Mouse (Mus musculus): Measurements from ENCODE around the gene Pou6f1. TPM values are rescaled to one million over a fixed set of nuclear protein-coding genes. Genes with fewer than 3 reads are reported as not detected.

Gene Pou6f1
- polyA plus RNA-seq, 1 experiment from 2014 or later, result 10.0 TPM

GRCm38 (mm10) chr15:100592817-100593216 lies 7.0 kb downstream of the Pou6f1 start:
- Histone ChIP-seq H3K9me3 (no peaks in the 10 kb centered on the region), H3K4me2 (replicated peaks) (no peak overlapping the region), H3K4me1 (no peaks in the 10 kb centered on the region), H3K27ac (no peak overlapping the region), H3K4me3 (no peak overlapping the region), H3K27me3 (peaks cover 5% of the 10 kb centered on the region), H3K9ac (no peak overlapping the region), H3K36me3 (peaks cover under 1% of the 10 kb centered on the region; the same call in 1 of the 2 replicates)
- ATAC-seq (ENCODE audit: low FRiP score, low read depth), result no peak
- 84% methylated on average over 6 of the region's 6 CpGs for WGBS

GRCm38 (mm10) chr15:100590436-100590835 lies 9.3 kb downstream of the Pou6f1 start:
- no peak overlapping the region for H3K9ac ChIP-seq
- H3K27me3 ChIP-seq, result no peaks in the 10 kb centered on the region
- no peak overlapping the region for H3K4me2 ChIP-seq (replicated peaks)
- no peak for ATAC-seq (ENCODE audit: low FRiP score, low read depth)
- no peaks in the 10 kb centered on the region for H3K4me1 ChIP-seq
- no peaks in the 10 kb centered on the region for H3K9me3 ChIP-seq
- WGBS, result 77% methylated on average over 8 of the region's 8 CpGs
- peaks cover 21% of the 10 kb centered on the region for H3K36me3 ChIP-seq
- no peak overlapping the region for H3K4me3 ChIP-seq
- H3K27ac ChIP-seq, result no peak overlapping the region

- Histone ChIP-seq H3K9me3 (no peaks in the 10 kb centered on the region), H3K27me3 (no peaks in the 10 kb centered on the region), H3K9ac (no peak overlapping the region), H3K4me2 (replicated peaks) (no peak overlapping the region), H3K36me3 (peaks cover 22% of the 10 kb centered on the region), H3K27ac (no peak overlapping the region), H3K4me3 (no peak overlapping the region), H3K4me1 (no peaks in the 10 kb centered on the region)
- ATAC-seq (ENCODE audit: low FRiP score, low read depth), result no peak
- WGBS, result 80% methylated on average over 6 of the region's 6 CpGs
Observed at GRCm38 (mm10) chr15:100588297-100588696, 11.5 kb downstream of the Pou6f1 start.

- peaks cover 22% of the 10 kb centered on the region for H3K36me3 ChIP-seq
- H3K4me3 ChIP-seq, result no peak overlapping the region
- no peaks in the 10 kb centered on the region for H3K27me3 ChIP-seq
- H3K4me2 ChIP-seq (replicated peaks), result no peak overlapping the region
- H3K9ac ChIP-seq, result no peak overlapping the region
- ATAC-seq (ENCODE audit: low FRiP score, low read depth), result no peak
- H3K27ac ChIP-seq, result no peak overlapping the region
- no peaks in the 10 kb centered on the region for H3K9me3 ChIP-seq
- H3K4me1 ChIP-seq, result no peaks in the 10 kb centered on the region
- 75% methylated on average over 4 of the region's 4 CpGs for WGBS
Observed at GRCm38 (mm10) chr15:100587166-100587565, 12.6 kb downstream of the Pou6f1 start.

GRCm38 (mm10) chr15:100585931-100586330 lies 13.9 kb downstream of the Pou6f1 start:
- H3K9ac ChIP-seq, result no peak overlapping the region
- no peaks in the 10 kb centered on the region for H3K27me3 ChIP-seq
- H3K4me1 ChIP-seq, result no peaks in the 10 kb centered on the region
- H3K9me3 ChIP-seq, result no peaks in the 10 kb centered on the region
- peaks cover 22% of the 10 kb centered on the region for H3K36me3 ChIP-seq
- no peak overlapping the region for H3K4me2 ChIP-seq (replicated peaks)
- no peak overlapping the region for H3K27ac ChIP-seq
- H3K4me3 ChIP-seq, result no peak overlapping the region
- 92% methylated on average over 16 of the region's 16 CpGs for WGBS
- ATAC-seq (ENCODE audit: low FRiP score, low read depth), result no peak

GRCm38 (mm10) chr15:100580108-100580507 lies 19.7 kb downstream of the Pou6f1 start:
- Histone ChIP-seq H3K4me2 (replicated peaks) (no peak overlapping the region), H3K36me3 (peaks cover 25% of the 10 kb centered on the region), H3K27me3 (no peaks in the 10 kb centered on the region), H3K4me3 (no peak overlapping the region), H3K27ac (no peak overlapping the region), H3K9me3 (no peaks in the 10 kb centered on the region), H3K9ac (no peak overlapping the region), H3K4me1 (no peaks in the 10 kb centered on the region)
- no peak for ATAC-seq (ENCODE audit: low FRiP score, low read depth)
- 87% methylated on average over 10 of the region's 10 CpGs for WGBS

GRCm38 (mm10) chr15:100577972-100578371 lies 21.8 kb downstream of the Pou6f1 start:
- H3K4me3 ChIP-seq, result no peak overlapping the region
- ATAC-seq (ENCODE audit: low FRiP score, low read depth), result no peak
- peaks cover 25% of the 10 kb centered on the region for H3K36me3 ChIP-seq
- no peaks in the 10 kb centered on the region for H3K27me3 ChIP-seq
- H3K4me2 ChIP-seq (replicated peaks), result no peak overlapping the region
- H3K27ac ChIP-seq, result no peak overlapping the region
- H3K9me3 ChIP-seq, result no peaks in the 10 kb centered on the region
- no peak overlapping the region for H3K9ac ChIP-seq
- peaks cover 18% of the 10 kb centered on the region for H3K4me1 ChIP-seq
- 83% methylated on average over 16 of the region's 16 CpGs for WGBS

GRCm38 (mm10) chr15:100576810-100577209 lies 23.0 kb downstream of the Pou6f1 start:
- H3K4me1 ChIP-seq, result peaks cover 18% of the 10 kb centered on the region
- H3K9ac ChIP-seq, result no peak overlapping the region
- no peak overlapping the region for H3K4me3 ChIP-seq
- H3K36me3 ChIP-seq, result peaks cover 25% of the 10 kb centered on the region
- ATAC-seq (ENCODE audit: low FRiP score, low read depth), result no peak
- WGBS, result 83% methylated on average over 6 of the region's 6 CpGs
- H3K27me3 ChIP-seq, result no peaks in the 10 kb centered on the region
- no peak overlapping the region for H3K4me2 ChIP-seq (replicated peaks)
- H3K9me3 ChIP-seq, result no peaks in the 10 kb centered on the region
- H3K27ac ChIP-seq, result no peak overlapping the region

GRCm38 (mm10) chr15:100576392-100576791 lies 23.4 kb downstream of the Pou6f1 start:
- H3K9ac ChIP-seq, result no peak overlapping the region
- WGBS, result 88% methylated on average over 6 of the region's 6 CpGs
- H3K27me3 ChIP-seq, result no peaks in the 10 kb centered on the region
- no peak overlapping the region for H3K27ac ChIP-seq
- no peak overlapping the region for H3K4me3 ChIP-seq
- no peak for ATAC-seq (ENCODE audit: low FRiP score, low read depth)
- H3K4me2 ChIP-seq (replicated peaks), result no peak overlapping the region
- H3K9me3 ChIP-seq, result no peaks in the 10 kb centered on the region
- peaks cover 25% of the 10 kb centered on the region for H3K36me3 ChIP-seq
- peaks cover 18% of the 10 kb centered on the region for H3K4me1 ChIP-seq

GRCm38 (mm10) chr15:100575366-100575765 lies 24.4 kb downstream of the Pou6f1 start:
- ATAC-seq (ENCODE audit: low FRiP score, low read depth), result no peak
- WGBS, result 87% methylated on average over 12 of the region's 12 CpGs

GRCm38 (mm10) chr15:100574378-100574777 lies 25.4 kb downstream of the Pou6f1 start:
- peaks cover 13% of the 10 kb centered on the region for H3K36me3 ChIP-seq
- peak overlapping the region; percentile 58; the same call in 1 of the 2 replicates for H3K27ac ChIP-seq
- ATAC-seq (ENCODE audit: low FRiP score, low read depth), result no peak
- no peaks in the 10 kb centered on the region for H3K9me3 ChIP-seq
- no peak overlapping the region for H3K4me3 ChIP-seq
- H3K27me3 ChIP-seq, result no peaks in the 10 kb centered on the region
- WGBS, result 72% methylated on average over 2 of the region's 2 CpGs
- no peak overlapping the region for H3K4me2 ChIP-seq (replicated peaks)
- 0 out of 2 replicates have a peak overlapping the region, but pooled peaks have one; percentile 31 for H3K9ac ChIP-seq
- H3K4me1 ChIP-seq, result peaks cover 18% of the 10 kb centered on the region

More at GRCm38 (mm10) chr15:100575366-100575765, 24.4 kb downstream of the Pou6f1 start:
- H3K4me2 ChIP-seq (replicated peaks), result no peak overlapping the region
- H3K4me3 ChIP-seq, result no peak overlapping the region
- no peaks in the 10 kb centered on the region for H3K9me3 ChIP-seq
- no peaks in the 10 kb centered on the region for H3K27me3 ChIP-seq
- no peak overlapping the region for H3K9ac ChIP-seq
- no peak overlapping the region for H3K27ac ChIP-seq
- H3K36me3 ChIP-seq, result peaks cover 21% of the 10 kb centered on the region
- peaks cover 18% of the 10 kb centered on the region for H3K4me1 ChIP-seq

- peak; percentile 40; the same call in 1 of the 2 replicates for ATAC-seq (ENCODE audit: low FRiP score, low read depth)
- 35% methylated on average over 6 of the region's 6 CpGs for WGBS
Observed at GRCm38 (mm10) chr15:100573946-100574345, 25.8 kb downstream of the Pou6f1 start.

GRCm38 (mm10) chr15:100569239-100569638 lies 30.5 kb downstream of the Pou6f1 start:
- Histone ChIP-seq H3K4me2 (replicated peaks) (no peak overlapping the region), H3K4me3 (no peak overlapping the region), H3K27ac (no peak overlapping the region), H3K4me1 (peaks cover 12% of the 10 kb centered on the region), H3K27me3 (no peaks in the 10 kb centered on the region), H3K36me3 (no peaks in the 10 kb centered on the region), H3K9me3 (no peaks in the 10 kb centered on the region), H3K9ac (no peak overlapping the region)
- WGBS, result 61% methylated on average over 3 of the region's 3 CpGs
- ATAC-seq (ENCODE audit: low FRiP score, low read depth), result no peak

More at GRCm38 (mm10) chr15:100573946-100574345, 25.8 kb downstream of the Pou6f1 start:
- Histone ChIP-seq H3K4me3 (no peak overlapping the region), H3K4me1 (peaks cover 18% of the 10 kb centered on the region), H3K9me3 (no peaks in the 10 kb centered on the region), H3K36me3 (peaks cover 11% of the 10 kb centered on the region), H3K9ac (0 out of 2 replicates have a peak overlapping the region, but pooled peaks have one; percentile 31), H3K4me2 (replicated peaks) (no peak overlapping the region; the same call in 1 of the 2 replicates), H3K27ac (peak overlapping the region; percentile 58; the same call in 1 of the 2 replicates), H3K27me3 (no peaks in the 10 kb centered on the region)

Measured in limb, embryonic 13.5 days (tissue).